Mouse (Mus musculus) kidney, embryonic 14.5 days (tissue): ENCODE results near the gene Uqcrc1. TPM values are rescaled to one million over a fixed set of nuclear protein-coding genes. Genes with fewer than 3 reads are reported as not detected.
A peak's percentile ranks its signal among the peaks of the same experiment; 100 is the strongest.

ENCODE experiments used
- ATAC-seq: fragments of 200-750 bp; cut with Nextera tagmentation; 2 replicates; pipeline ENCODE4 v1.8.0; 2017; ENCODE audit warnings: moderate number of reproducible peaks, mild to moderate bottlenecking, moderate TSS enrichment, moderate library complexity; ENCODE audit not compliant: low FRiP score, low TSS enrichment
- H3K27ac ChIP-seq: fragments of 300-500 bp; sonication (generic); 2 replicates; pipeline ENCODE4 v1.5.1; 2014; ENCODE audit warnings: low read depth, mild to moderate bottlenecking, low read length, moderate library complexity, mixed read lengths
- H3K27me3 ChIP-seq: fragments of 300-500 bp; sonication (generic); 2 replicates; pipeline ENCODE4 v1.6.1; 2014; ENCODE audit warnings: mild to moderate bottlenecking, low read length; ENCODE audit not compliant: control insufficient read depth, insufficient read depth
- H3K36me3 ChIP-seq: fragments of 300-500 bp; sonication (generic); 2 replicates; pipeline ENCODE4 v1.6.1; 2014; ENCODE audit warnings: low read length, mixed read lengths; ENCODE audit not compliant: control insufficient read depth, insufficient read depth
- H3K4me1 ChIP-seq: fragments of 300-500 bp; sonication (generic); 2 replicates; pipeline ENCODE4 v1.6.1; 2014; ENCODE audit warnings: low read length, mixed read lengths; ENCODE audit not compliant: control insufficient read depth, insufficient read depth
- H3K4me2 ChIP-seq: fragments of 300-500 bp; sonication (generic); replicated peaks from 2 replicates; pipeline ENCODE4 v1.6.1; 2014; ENCODE audit warnings: low read depth, mild to moderate bottlenecking, low read length
- H3K4me3 ChIP-seq: fragments of 300-500 bp; sonication (generic); 2 replicates; pipeline ENCODE4 v1.5.1; 2014; ENCODE audit warnings: mild to moderate bottlenecking, low read length
- H3K9ac ChIP-seq: fragments of 300-500 bp; sonication (generic); 2 replicates; pipeline ENCODE4 v1.6.1; 2014; ENCODE audit warnings: low read depth, mild to moderate bottlenecking, low read length, moderate library complexity
- H3K9me3 ChIP-seq: fragments of 300-500 bp; sonication (generic); 2 replicates; pipeline ENCODE4 v1.6.1; 2016; ENCODE audit warnings: low read length; ENCODE audit not compliant: control insufficient read depth
- WGBS: fragments of 180-500 bp; shearing (Covaris S2); extraction: QIAGEN DNeasy Blood & Tissue Kit; methylation state at CpG from one replicate; pipeline ENCODE4 v1.1.7; 2014; 5-methylcytosine and 5-hydroxymethylcytosine counted together
- microRNA counts: library from miRNA; unstranded; fragments of <30 nt; microRNA quantifications from one replicate; lab custom pipeline; 2017
- microRNA-seq: library from miRNA; unstranded; fragments of <30 nt; microRNA quantifications from one replicate; pipeline ENCODE4, GENCODE M21; 2016
- polyA plus RNA-seq: library from polyadenylated mRNA; unstranded; fragments of >200 nt; fragmentation: Nextera tagmentation; extraction: Ambion mirVana; gene quantifications from 2 replicates; pipeline ENCODE4 v1.2.1, GENCODE M21; 2014

Uqcrc1 gene
- polyA plus RNA-seq, 1 experiment from 2014 or later: 520 TPM

DNA sequence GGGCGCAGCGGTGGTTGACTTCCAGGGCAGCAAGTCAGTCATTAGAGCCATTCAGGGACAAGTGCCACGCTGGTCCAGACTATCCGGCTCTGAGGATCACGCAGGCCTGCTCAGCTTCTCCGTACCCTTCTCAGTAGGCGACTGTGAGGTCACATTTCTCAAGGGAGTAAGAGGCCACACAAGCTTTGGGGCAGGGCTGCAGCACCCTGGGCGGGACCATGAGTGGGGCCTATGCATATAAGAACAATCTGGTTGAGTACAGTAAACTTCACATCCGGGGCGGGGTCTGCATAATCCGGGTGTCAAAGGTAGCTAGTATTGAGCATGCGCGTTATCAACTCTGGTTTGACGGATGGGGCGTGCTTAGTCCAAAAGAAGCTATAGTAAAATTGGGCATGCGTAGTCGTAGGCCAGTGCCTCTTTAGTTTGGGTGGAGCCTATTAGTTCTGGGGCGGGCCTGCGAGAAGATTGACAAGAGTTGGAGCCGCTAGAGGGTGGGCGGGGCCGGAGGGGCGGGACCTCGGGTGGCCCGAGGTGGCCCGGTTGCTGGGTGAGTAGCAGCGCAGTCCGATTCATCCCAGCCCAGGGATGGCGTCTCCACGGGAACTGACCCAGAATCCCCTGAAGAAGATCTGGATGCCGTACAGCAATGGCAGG is 55.1 kb downstream of the Uqcrc1 start, which contains the start of gene Pfkfb4:
TSS of gene Pfkfb4 (plus strand) at position 351 of the 657 bp plus-strand sequence.
- Histone ChIP-seq H3K4me2 (peak within 1 kb of the TSS; percentile 85), H3K27me3 (no peaks in the 10 kb centered on the region), H3K36me3 (no peaks in the 10 kb centered on the region), H3K9ac (peak within 1 kb of the TSS; percentile 63), H3K4me3 (peak within 1 kb of the TSS; percentile 60), H3K27ac (peak within 1 kb of the TSS; percentile 90), H3K9me3 (no peaks in the 10 kb centered on the region), H3K4me1 (peaks cover 33% of the 10 kb centered on the region)
- ATAC-seq: peak; percentile 95
- WGBS: 1% methylated on average over 31 of the region's 31 CpGs

GRCm38 (mm10) chr9:108992085-108992469 is 55.6 kb downstream of the Uqcrc1 start:
- ATAC-seq: no peak; the same call in 1 of the 2 replicates
- Histone ChIP-seq H3K36me3 (no peaks in the 10 kb centered on the region), H3K27me3 (no peaks in the 10 kb centered on the region), H3K27ac (no peak overlapping the region), H3K9me3 (no peaks in the 10 kb centered on the region), H3K4me1 (peaks cover 33% of the 10 kb centered on the region), H3K9ac (peak overlapping the region; percentile 63), H3K4me3 (peak overlapping the region; percentile 60), H3K4me2 (peak overlapping the region; percentile 85)
- 10% methylated on average over 18 of the region's 18 CpGs for WGBS

GRCm38 (mm10) chr9:108992620-108993361 is 56.4 kb downstream of the Uqcrc1 start:
- Histone ChIP-seq H3K9me3 (no peaks in the 10 kb centered on the region), H3K4me2 (peak overlapping the region; percentile 85), H3K4me3 (peak overlapping the region; percentile 60), H3K36me3 (no peaks in the 10 kb centered on the region), H3K9ac (no peak overlapping the region), H3K27ac (no peak overlapping the region), H3K27me3 (no peaks in the 10 kb centered on the region), H3K4me1 (peaks cover 32% of the 10 kb centered on the region)
- 60% methylated on average over 9 of the region's 9 CpGs for WGBS
- ATAC-seq: no peak

DNA sequence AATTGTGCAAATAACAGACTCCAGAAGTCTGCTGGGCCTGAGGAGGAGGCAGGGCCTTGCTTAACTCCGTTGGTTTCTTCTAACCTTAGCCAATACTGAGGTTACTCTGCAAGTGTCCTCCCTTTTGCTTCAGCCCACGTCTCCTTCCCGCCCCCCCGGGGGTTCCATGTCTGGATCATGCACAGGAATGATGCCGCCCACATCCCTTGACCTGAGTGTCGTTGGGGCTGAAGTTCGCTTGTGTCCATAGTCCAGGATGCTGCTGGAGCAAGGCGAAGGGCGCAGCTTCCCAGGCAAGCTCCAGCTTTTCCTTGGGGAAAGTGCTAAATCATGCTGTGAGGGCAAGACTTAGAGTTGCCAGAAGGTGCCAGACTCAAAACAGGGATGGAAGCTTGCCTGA is 60.0 kb downstream of the Uqcrc1 start:
- H3K27ac ChIP-seq: no peak overlapping the region
- H3K36me3 ChIP-seq: no peaks in the 10 kb centered on the region
- H3K4me1 ChIP-seq: peaks cover 15% of the 10 kb centered on the region
- no peaks in the 10 kb centered on the region for H3K9me3 ChIP-seq
- no peak overlapping the region for H3K4me3 ChIP-seq
- H3K4me2 ChIP-seq: no peak overlapping the region
- H3K9ac ChIP-seq: no peak overlapping the region
- H3K27me3 ChIP-seq: no peaks in the 10 kb centered on the region
- WGBS: 70% methylated on average over 9 of the region's 9 CpGs
- ATAC-seq: no peak

DNA sequence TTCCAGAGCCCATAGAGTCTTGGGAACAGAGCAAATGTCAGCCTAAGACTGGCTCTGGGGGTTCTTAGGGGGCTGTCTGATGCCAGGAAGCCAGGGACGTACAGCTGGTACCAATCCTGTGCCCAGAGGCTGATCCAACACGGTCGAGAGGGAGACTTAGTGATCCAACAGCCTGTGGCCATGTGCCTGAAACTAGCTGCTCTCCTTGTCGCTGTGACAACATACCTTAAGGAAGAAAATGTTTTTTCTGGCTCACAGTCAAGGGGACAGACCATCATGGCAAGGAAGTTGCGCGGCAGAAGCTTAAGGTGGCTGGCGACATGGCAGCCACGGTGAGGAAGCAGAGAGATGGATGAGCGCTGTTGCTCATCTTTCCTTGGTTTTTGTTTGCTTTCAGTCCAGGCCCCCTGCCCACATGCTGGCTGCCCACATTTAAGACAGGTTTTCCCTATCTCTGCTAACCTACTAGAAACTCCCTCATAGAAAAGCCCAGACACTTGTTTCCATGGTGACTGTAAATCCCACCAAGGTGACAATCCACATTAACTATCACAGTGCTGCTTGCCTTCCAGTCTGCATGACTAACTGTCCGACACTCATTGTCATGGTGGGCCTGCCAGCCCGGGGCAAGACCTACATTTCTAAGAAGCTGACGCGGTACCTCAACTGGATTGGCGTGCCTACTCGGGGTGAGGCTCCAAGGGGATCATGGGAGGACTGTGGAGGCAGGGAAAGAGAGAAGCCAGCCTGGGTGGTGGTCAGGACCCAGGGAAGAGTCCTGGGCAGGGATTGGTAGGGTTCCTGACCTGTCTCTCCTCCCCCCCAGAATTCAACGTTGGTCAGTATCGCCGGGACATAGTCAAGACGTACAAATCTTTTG is 62.1 kb downstream of the Uqcrc1 start:
- 0 out of 2 replicates have a peak, but pooled peaks cover 8% of the 10 kb centered on the region for H3K4me1 ChIP-seq
- H3K4me3 ChIP-seq: no peak overlapping the region
- H3K36me3 ChIP-seq: peaks cover 2% of the 10 kb centered on the region; the same call in 1 of the 2 replicates
- no peak overlapping the region for H3K9ac ChIP-seq
- WGBS: 84% methylated on average over 19 of the region's 19 CpGs
- no peak for ATAC-seq
- H3K27ac ChIP-seq: no peak overlapping the region
- H3K27me3 ChIP-seq: no peaks in the 10 kb centered on the region
- no peak overlapping the region for H3K4me2 ChIP-seq
- H3K9me3 ChIP-seq: no peaks in the 10 kb centered on the region

DNA sequence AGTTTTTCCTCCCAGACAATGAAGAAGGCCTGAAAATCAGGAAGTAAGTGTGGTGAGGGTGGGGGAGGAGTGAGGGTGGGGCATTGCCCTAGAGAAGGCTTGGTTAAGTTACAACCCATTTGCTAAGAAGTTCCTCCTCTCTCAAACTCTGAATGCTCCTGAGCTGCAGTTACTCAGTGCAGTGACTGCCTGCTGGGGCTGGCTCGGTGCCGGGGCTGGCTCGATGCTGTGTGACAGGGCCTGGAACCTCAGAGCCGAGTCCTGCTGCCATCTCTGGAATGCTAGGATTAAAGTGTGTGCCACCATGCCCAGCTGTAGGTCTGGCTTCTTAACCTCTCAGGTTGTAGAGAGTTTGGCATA is 62.7 kb downstream of the Uqcrc1 start:
- H3K27ac ChIP-seq: no peak overlapping the region
- no peak overlapping the region for H3K9ac ChIP-seq
- ATAC-seq: no peak
- H3K27me3 ChIP-seq: no peaks in the 10 kb centered on the region
- H3K4me2 ChIP-seq: no peak overlapping the region
- no peak overlapping the region for H3K4me3 ChIP-seq
- H3K9me3 ChIP-seq: no peaks in the 10 kb centered on the region
- 87% methylated on average over 4 of the region's 4 CpGs for WGBS
- H3K4me1 ChIP-seq: 0 out of 2 replicates have a peak, but pooled peaks cover 8% of the 10 kb centered on the region
- peaks cover 2% of the 10 kb centered on the region; the same call in 1 of the 2 replicates for H3K36me3 ChIP-seq

MicroRNAs within 50 kb of the gene (microRNA counts, 519-probe panel; counts per million panel counts)
- not detected for microRNA mmu-miR-711 (lab: Ali Mortazavi, UCI)

Small RNAs within 50 kb of the gene (microRNA-seq; reads per million reads assigned to microRNA genes)
- gene Mir711: not detected

Other genes with a start within 250 kb of the Uqcrc1 start
- gene Prkar2a, start 247.3 kb upstream of the Uqcrc1 start, polyA plus RNA-seq: 25.9 and 28.8 TPM in 2 replicates
- gene Ip6k2, start 152.8 kb upstream of the Uqcrc1 start, polyA plus RNA-seq: 125 and 134 TPM in 2 replicates
- gene Nckipsd, start 128.3 kb upstream of the Uqcrc1 start, polyA plus RNA-seq: 9.0 and 21.7 TPM in 2 replicates
- 0.04 and 0.17 TPM in 2 replicates for gene Celsr3, start 110.3 kb upstream of the Uqcrc1 start, polyA plus RNA-seq
- 8.6 and 14.5 TPM in 2 replicates for gene Slc26a6, start 83.3 kb upstream of the Uqcrc1 start, polyA plus RNA-seq
- gene Tmem89, start 22.0 kb upstream of the Uqcrc1 start, polyA plus RNA-seq: not detected in 2 replicates
- 3.5 and 5.4 TPM in 2 replicates for gene Col7a1, start 17.0 kb downstream of the Uqcrc1 start, polyA plus RNA-seq
- 0.24 TPM in 1 of 2 replicates, not detected in the other for gene Ucn2, start 49.4 kb downstream of the Uqcrc1 start, polyA plus RNA-seq
- gene Pfkfb4, start 55.1 kb downstream of the Uqcrc1 start, polyA plus RNA-seq: 6.4 and 10.1 TPM in 2 replicates
- 58.0 and 65.7 TPM in 2 replicates for gene Shisa5, start 101.9 kb downstream of the Uqcrc1 start, polyA plus RNA-seq
- 12.6 and 13.3 TPM in 2 replicates for gene Trex1, start 123.1 kb downstream of the Uqcrc1 start, polyA plus RNA-seq
- 20.5 and 30.7 TPM in 2 replicates for gene Atrip, start 137.5 kb downstream of the Uqcrc1 start, polyA plus RNA-seq
- 13.5 and 14.7 TPM in 2 replicates for gene Ccdc51, start 145.9 kb downstream of the Uqcrc1 start, polyA plus RNA-seq
- 687 and 868 TPM in 2 replicates for gene Tma7, start 146.0 kb downstream of the Uqcrc1 start, polyA plus RNA-seq
- 10.5 and 17.0 TPM in 2 replicates for gene Plxnb1, start 158.8 kb downstream of the Uqcrc1 start, polyA plus RNA-seq
- gene Fbxw21, start 225.4 kb downstream of the Uqcrc1 start, polyA plus RNA-seq: not detected in 2 replicates